Mouse (Mus musculus): ENCODE data around the gene Btbd35f29.
"Not testable (repeated sequence)": the region's sequence is repeated elsewhere in the genome, so short reads cannot be mapped to it uniquely, and the experiment has no call there.

The Btbd35f29 gene

GRCm38 (mm10) chrX:31117374-31117773 lies at the start of gene Btbd35f29:
Gene Btbd35f29, plus strand, starts transcription at chrX:31117674.
- not testable (repeated sequence) for DNase-seq (ENCODE audit: low spot score in 2 of 2)

DNA sequence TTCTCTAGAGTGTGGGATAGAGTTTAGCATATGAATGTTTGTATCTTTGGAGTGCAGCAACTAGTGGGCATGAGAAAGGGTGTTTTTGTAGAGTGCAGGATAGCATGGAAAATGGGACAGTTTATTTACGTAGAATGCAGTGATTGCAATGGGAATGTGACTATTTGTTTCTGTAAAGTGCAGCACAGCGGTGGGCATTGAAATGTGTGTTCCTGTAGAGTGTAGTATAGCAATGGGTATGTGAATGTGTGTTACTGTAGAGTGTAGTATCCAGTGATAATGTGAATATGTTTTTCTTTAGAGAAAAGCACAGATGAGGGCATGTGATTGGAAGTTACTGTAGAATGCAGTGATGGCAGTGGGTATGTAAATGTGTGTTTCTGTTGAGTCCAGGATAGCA lies 23.9 kb downstream of the Btbd35f29 start:
- not testable (repeated sequence) for DNase-seq (ENCODE audit: low spot score in 2 of 2)

DNA sequence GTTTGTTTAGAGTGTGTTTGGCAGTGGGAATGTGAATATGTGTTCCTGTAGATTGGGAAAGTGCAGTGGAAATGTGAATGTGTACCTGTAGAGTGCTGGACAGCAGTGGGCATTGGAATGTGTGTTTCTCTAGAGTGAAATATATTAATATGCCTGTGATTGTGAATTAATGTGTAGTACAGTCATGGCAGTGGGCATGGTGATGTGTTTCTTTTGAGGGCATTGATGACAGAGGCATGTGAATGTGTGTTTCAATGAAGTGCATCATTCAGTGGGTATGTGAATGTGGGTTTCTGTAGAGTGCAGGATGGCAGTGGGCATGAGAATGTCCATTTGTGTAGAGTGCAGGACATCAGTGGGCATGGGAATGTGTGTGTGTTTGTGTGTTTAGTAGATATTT lies 27.7 kb downstream of the Btbd35f29 start:
- not testable (repeated sequence) for DNase-seq (ENCODE audit: low spot score in 2 of 2)

- not testable (repeated sequence) for DNase-seq (ENCODE audit: low spot score in 2 of 2)
Observed at GRCm38 (mm10) chrX:31145835-31146234, 28.4 kb downstream of the Btbd35f29 start.

- not testable (repeated sequence) for DNase-seq (ENCODE audit: low spot score in 2 of 2)
Observed at GRCm38 (mm10) chrX:31158534-31159085, 41.1 kb downstream of the Btbd35f29 start.

GRCm38 (mm10) chrX:31159450-31160322 lies 42.2 kb downstream of the Btbd35f29 start:
- not testable (repeated sequence) for DNase-seq (ENCODE audit: low spot score in 2 of 2)

DNA sequence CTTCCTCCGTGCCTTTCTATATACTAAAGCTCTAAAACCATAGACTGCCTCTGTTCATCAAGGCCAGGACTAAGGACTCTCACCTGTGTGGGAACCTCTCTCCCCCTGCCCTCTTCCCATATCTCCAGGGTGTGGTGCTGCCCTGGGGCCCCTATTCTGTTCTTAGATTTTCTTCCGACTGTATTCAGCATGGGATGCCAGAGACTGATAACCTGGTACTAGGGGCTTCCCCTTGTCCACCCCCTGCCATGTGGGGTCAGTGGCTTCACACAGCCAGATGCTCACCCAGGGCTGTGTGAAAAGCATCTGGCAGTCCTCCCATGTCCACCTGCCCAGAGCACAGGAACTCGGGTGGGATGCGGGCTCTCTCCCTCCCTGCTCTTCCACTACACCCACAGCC lies 43.1 kb downstream of the Btbd35f29 start:
- DNase-seq (ENCODE audit: low spot score in 2 of 2) = not testable (repeated sequence)

DNA sequence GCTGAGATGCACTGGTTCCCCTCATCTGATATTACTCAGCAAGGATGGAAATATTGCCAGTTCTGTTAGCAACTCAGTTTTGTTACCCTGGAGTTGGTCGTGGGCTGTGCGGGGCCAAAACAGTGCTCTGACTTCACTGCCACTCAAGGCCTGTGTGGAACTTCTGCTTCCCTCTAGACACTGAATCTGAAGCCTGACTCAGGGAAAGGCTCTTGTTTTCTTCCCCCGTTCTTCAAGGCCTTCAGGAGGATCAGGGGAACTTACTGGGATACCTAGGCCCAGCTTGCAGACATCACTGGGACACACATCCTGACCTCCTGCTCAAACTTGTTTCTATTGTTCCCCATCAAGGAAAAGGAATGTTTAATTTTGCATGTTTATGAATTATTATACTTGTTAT lies 45.2 kb downstream of the Btbd35f29 start:
- not testable (repeated sequence) for DNase-seq (ENCODE audit: low spot score in 2 of 2)

GRCm38 (mm10) chrX:31165193-31165592 lies 47.7 kb downstream of the Btbd35f29 start:
- not testable (repeated sequence) for DNase-seq (ENCODE audit: low spot score in 2 of 2)
